Mouse (Mus musculus) kidney, adult 11 months (tissue): ENCODE measurements around the gene Idh1.

Experiments used
- DNase-seq: peaks from one replicate; pipeline ENCODE4 v3.0.0; 2022

The Idh1 gene

GRCm38 (mm10) chr1:65176171-65176570, 10.1 kb downstream of the Idh1 start:
- no peak for DNase-seq

- no peak for DNase-seq
Measured at GRCm38 (mm10) chr1:65173716-65174115, 12.6 kb downstream of the Idh1 start.

GRCm38 (mm10) chr1:65171579-65171978, 14.7 kb downstream of the Idh1 start:
- no peak for DNase-seq

GRCm38 (mm10) chr1:65169947-65170346, 16.4 kb downstream of the Idh1 start:
- no peak for DNase-seq

GRCm38 (mm10) chr1:65169536-65169935, 16.8 kb downstream of the Idh1 start:
- DNase-seq: no peak

GRCm38 (mm10) chr1:65167496-65167895, 18.8 kb downstream of the Idh1 start:
- DNase-seq: no peak

- DNase-seq: no peak
Measured at GRCm38 (mm10) chr1:65162210-65162609, 24.1 kb downstream of the Idh1 start.

GRCm38 (mm10) chr1:65156111-65156510, 30.2 kb downstream of the Idh1 start:
- no peak for DNase-seq

GRCm38 (mm10) chr1:65154814-65155213, 31.5 kb downstream of the Idh1 start:
- DNase-seq: peak; percentile 87

- no peak for DNase-seq
Measured at GRCm38 (mm10) chr1:65147971-65148370, 38.3 kb downstream of the Idh1 start.

GRCm38 (mm10) chr1:65147326-65147725, 39.0 kb downstream of the Idh1 start:
- DNase-seq: peak; percentile 62

GRCm38 (mm10) chr1:65146601-65147000, 39.7 kb downstream of the Idh1 start:
- no peak for DNase-seq

- DNase-seq: no peak
Measured at GRCm38 (mm10) chr1:65144783-65145182, 41.5 kb downstream of the Idh1 start.

- DNase-seq: no peak
Measured at GRCm38 (mm10) chr1:65137560-65137959, 48.7 kb downstream of the Idh1 start.

GRCm38 (mm10) chr1:65132833-65133232, 53.5 kb downstream of the Idh1 start:
- no peak for DNase-seq

GRCm38 (mm10) chr1:65131671-65132070, 54.6 kb downstream of the Idh1 start:
- no peak for DNase-seq

GRCm38 (mm10) chr1:65130226-65130625, 56.1 kb downstream of the Idh1 start:
- DNase-seq: peak; percentile 73

GRCm38 (mm10) chr1:65129634-65130180, 56.6 kb downstream of the Idh1 start:
- peak; percentile 45 for DNase-seq

GRCm38 (mm10) chr1:65122574-65123372, 63.5 kb downstream of the Idh1 start, which contains the start of gene D630023F18Rik:
TSS of gene D630023F18Rik (minus strand) at chr1:65123214.
- no peak for DNase-seq

GRCm38 (mm10) chr1:65119438-65119837, 66.9 kb downstream of the Idh1 start, which contains the start of gene Gm28845:
TSS of gene Gm28845 (minus strand) at chr1:65119558.
- no peak for DNase-seq

- DNase-seq: peak; percentile 86
Measured at GRCm38 (mm10) chr1:65118150-65118913, 68.0 kb downstream of the Idh1 start.

GRCm38 (mm10) chr1:65113536-65114172, 72.6 kb downstream of the Idh1 start:
- no peak for DNase-seq

GRCm38 (mm10) chr1:65112807-65113196, 73.5 kb downstream of the Idh1 start:
- peak; percentile 45 for DNase-seq
